Mouse (Mus musculus) hematopoietic multipotent progenitor cell, adult 10-12 weeks (in vitro differentiated cells): ENCODE data around the gene Metap1. TPM values are rescaled to one million over a fixed set of nuclear protein-coding genes. Genes with fewer than 3 reads are reported as not detected.

ENCODE experiments used
- polyA plus RNA-seq: library from polyadenylated mRNA; stranded (reverse); fragments of >175 nt; gene quantifications from 2 replicates; pipeline ENCODE4 v1.2.3, GENCODE M21; 2012; ENCODE audit warnings: low replicate concordance

Gene Metap1
- 8.9 and 20.7 TPM in 2 replicates for polyA plus RNA-seq

DNA sequence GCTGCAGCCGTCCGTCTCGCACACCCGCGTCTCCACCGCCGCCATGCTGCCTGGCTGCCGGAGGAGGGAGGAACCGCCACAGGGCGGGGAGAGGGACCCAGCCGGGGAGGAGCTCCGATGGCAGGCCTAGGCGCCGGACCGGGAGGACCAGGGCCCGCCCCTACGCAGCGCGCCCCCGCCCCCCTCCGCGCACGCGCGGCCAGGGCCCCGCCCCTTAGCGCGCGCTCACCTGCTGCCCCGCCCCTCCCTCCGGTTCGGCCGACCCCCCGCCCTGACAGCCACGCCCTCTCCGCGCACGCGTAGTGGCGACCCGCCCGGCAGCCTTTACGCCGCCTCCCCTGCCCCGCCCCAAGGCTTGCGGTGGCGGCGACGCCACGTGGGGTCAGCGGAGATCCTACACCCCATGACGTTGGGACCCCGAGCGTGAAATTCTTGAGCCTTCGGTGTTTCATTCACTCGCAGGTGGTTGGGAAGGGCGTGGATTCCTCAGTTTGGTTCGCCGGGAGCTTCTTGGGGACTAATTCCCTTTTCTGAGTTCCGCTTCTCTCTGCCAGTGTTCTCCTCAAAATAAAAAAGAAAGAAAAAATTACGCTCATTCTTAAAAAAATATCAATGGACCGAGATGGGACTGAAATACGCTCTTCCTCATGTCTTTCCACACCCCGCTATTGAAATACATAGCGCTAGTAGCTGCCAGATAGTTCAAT is at the start of gene Metap1:
Gene Metap1 (minus strand): TSS at position 189 of the 707 bp plus-strand sequence.

DNA sequence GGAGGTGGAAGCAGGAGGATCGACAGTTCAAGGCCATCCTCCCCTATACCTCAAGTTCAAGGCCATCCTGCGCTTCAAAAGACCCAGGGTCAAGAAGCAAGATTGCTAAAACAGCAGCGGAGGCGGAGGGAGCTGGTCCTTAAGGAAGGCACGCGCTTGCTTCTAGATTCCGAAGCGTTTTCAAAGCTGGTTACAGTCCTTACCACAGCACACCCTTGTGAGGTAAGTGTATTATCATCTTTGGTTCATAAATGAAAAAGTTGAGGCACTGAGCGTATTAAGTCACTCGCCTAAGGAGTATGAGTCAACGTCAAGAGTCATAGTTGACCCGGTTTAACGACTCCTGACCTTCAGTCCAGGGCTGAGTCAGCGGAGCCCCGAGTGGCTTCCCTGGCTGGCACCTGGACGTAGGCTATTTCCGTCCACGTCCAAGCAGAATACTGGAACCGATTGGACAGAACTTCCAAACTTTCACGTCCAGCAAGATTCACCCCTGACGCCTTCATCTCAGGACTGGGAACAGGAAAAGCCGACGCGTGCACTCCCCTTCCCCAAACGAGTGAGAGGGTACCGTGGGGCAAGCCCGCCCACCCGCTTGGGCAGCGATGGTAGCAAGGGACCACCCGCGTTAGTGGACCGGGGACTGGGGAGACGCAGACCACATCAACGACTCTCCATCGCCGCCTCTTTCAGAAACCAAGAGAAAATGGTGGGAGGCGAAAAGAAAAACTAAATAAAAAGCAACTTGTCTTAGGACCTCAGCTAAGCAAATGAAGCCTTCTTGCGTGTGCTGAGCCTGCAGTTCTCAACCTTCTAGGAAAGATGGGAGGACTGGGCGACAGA is 37.0 kb upstream of the Metap1 start, which contains the start of gene Eif4e:
Gene Eif4e (plus strand): TSS at position 107 of the 843 bp plus-strand sequence.

DNA sequence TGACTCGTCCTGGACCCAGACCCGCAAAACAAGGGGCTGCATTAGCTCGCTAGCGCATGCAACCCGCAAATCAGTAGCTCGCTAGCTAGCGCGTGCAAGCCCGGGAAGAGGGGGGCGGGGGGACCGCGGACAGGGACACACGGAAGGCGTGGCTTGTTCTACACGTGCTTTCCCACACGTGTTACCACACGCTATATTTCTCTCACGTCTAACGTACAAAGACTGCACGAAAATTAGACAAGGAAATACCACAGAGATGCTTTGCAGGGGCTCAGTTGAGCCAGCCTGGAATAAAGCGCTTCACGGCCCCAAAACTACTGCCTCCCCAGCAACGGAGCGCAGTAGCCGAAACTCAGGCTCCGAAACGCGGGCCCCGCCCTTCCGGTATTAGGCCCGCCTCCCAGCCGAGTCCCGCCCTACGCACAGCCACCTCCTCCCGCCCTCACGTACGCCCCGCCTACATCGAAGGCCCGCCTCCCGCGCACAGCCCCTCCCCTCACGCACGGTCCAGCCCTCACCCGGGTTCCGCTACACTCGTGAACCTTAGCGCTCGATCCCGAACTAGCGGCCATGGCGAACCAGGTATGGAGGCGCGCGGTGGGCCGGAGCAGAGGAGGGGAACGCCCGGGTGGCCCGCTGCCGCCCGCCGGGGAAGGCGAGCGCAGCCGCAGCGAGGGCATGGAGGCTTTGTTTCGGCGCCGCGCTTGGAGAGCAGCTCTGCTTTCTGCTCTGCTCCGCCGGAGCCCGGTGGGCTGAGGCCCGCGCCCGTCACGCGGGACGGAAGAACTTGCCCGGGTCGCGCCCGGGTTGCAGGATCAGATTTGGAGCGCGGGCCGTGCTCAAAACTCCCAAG is 46.5 kb downstream of the Metap1 start, which contains the start of gene Adh5:
Gene Adh5 (plus strand): TSS at position 482 of the 853 bp plus-strand sequence.

DNA sequence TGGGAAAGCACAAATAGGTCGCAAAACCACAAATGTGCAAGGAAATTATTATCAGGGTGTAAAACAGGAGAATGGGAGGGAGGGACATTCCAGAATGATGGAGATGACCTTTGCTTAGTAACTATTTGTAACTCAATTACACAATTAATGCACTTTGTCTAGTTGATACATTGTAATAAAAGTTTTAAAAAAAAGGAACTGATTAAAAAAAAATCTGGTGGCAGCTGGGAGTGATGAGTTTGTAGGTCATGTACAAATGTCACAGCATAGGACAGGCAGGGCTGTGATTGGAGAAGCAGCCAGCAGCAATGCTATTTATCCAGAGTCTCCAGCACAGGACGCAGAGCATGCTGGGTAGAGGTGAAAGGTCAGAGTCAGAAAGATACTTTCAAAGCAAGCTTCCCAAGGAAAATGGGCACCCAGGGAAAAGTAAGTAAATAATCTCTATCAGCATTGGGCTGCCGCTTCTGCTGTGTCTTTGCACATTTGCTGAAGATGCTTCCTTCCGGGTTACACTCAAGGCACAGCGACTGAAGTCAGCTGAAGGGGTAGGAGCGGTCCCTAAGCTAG is 74.1 kb downstream of the Metap1 start, which contains the start of gene Adh4:
Gene Adh4 (plus strand): TSS at position 346 of the 570 bp plus-strand sequence.

Other genes starting within 250 kb of the Metap1 start
- 0.12 and 0.42 TPM in 2 replicates for gene Adh1, start 228.5 kb downstream of the Metap1 start, polyA plus RNA-seq
- not detected in 2 replicates for gene Adh6a, start 176.2 kb downstream of the Metap1 start, polyA plus RNA-seq
- gene Adh6b, start 147.7 kb downstream of the Metap1 start, polyA plus RNA-seq, result not detected in 2 replicates
- not detected in 2 replicates for gene Adh4, start 74.0 kb downstream of the Metap1 start, polyA plus RNA-seq
- 5.5 and 18.9 TPM in 2 replicates for gene Adh5, start 46.4 kb downstream of the Metap1 start, polyA plus RNA-seq
- gene Eif4e, start 36.7 kb upstream of the Metap1 start, polyA plus RNA-seq, result 2.0 and 7.6 TPM in 2 replicates